Mouse (Mus musculus) small intestine, adult 2 months (tissue): ENCODE measurements around the gene Greb1. TPM values are rescaled to one million over a fixed set of nuclear protein-coding genes. Genes with fewer than 3 reads are reported as not detected.

Source experiments
- H3K27ac ChIP-seq: fragments of 200-500 bp; 2 replicates; pipeline ENCODE4 v1.5.1; 2012; ENCODE audit warnings: low read depth, low read length, control low read depth, inconsistent platforms; ENCODE audit not compliant: insufficient read depth
- H3K27me3 ChIP-seq: fragments of 200-500 bp; 2 replicates; pipeline ENCODE4 v1.6.1; 2012; ENCODE audit warnings: mild to moderate bottlenecking, moderate library complexity, low read length, inconsistent platforms; ENCODE audit not compliant: control insufficient read depth, insufficient read depth
- H3K36me3 ChIP-seq: fragments of 200-500 bp; 2 replicates; pipeline ENCODE4 v1.6.1; 2012; ENCODE audit warnings: mild to moderate bottlenecking, low read length, control low read depth, inconsistent platforms; ENCODE audit not compliant: control insufficient read depth, insufficient read depth
- H3K4me1 ChIP-seq: fragments of 200-500 bp; 2 replicates; pipeline ENCODE4 v1.6.1; 2012; ENCODE audit warnings: low read length, inconsistent platforms, mixed read lengths; ENCODE audit not compliant: control insufficient read depth, insufficient read depth, insufficient read length
- H3K4me3 ChIP-seq: fragments of 200-500 bp; 2 replicates; pipeline ENCODE4 v1.5.1; 2012; ENCODE audit warnings: low read depth, mild to moderate bottlenecking, control low read depth, inconsistent platforms, low read length, moderate library complexity
- CTCF ChIP-seq: fragments of 200-500 bp; IDR thresholded peaks from 2 replicates; pipeline ENCODE4 v1.5.1; 2012; ENCODE audit warnings: low read depth, mild to moderate bottlenecking, control low read depth, inconsistent platforms, low read length, moderate library complexity, mixed read lengths; ENCODE audit not compliant: insufficient replicate concordance, insufficient read length; ENCODE audit errors: extremely low read depth
- POLR2A ChIP-seq: fragments of 200-500 bp; IDR thresholded peaks from 2 replicates; pipeline ENCODE4 v1.6.1; 2012; ENCODE audit warnings: low read depth, mild to moderate bottlenecking, control low read depth, inconsistent platforms, low read length, moderate library complexity
- WGBS: fragments of 180-500 bp; shearing (Covaris S2); methylation state at CpG from one replicate; pipeline ENCODE4 v1.1.7; 2018; 5-methylcytosine and 5-hydroxymethylcytosine counted together
- polyA plus RNA-seq: library from polyadenylated mRNA; depleted of rRNA; stranded (reverse); fragments of >200 nt; gene quantifications from 2 replicates; pipeline ENCODE4 v1.2.3, GENCODE M21; 2012

The Greb1 gene
- polyA plus RNA-seq, 1 experiment: 3.5 TPM

DNA sequence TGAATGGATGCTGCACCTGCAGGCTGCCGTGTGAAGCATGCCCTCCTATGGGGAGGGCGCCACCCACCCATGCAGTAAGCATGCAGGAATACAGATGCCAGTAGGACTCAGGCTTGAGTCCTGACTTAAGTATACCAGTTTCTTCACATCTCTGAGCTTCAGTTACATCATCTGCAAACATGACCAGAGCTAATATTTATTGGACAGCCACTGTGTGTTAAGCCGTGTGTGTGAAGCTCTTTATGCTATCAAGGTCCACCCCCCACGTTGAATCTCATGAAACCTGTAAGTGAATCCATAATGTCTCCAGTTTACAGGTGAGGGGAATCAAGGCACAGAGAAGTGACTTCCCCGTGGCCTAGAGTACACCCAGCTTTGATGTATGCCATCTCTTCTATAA is 72.5 kb downstream of the Greb1 start:
- Histone ChIP-seq H3K27me3 (no peaks in the 10 kb centered on the region), H3K4me3 (no peak overlapping the region), H3K27ac (no peak overlapping the region), H3K4me1 (peaks cover 22% of the 10 kb centered on the region), H3K36me3 (no peaks in the 10 kb centered on the region)
- TF ChIP-seq POLR2A: no peak
- no peak for TF ChIP-seq CTCF
- 87% methylated on average over 5 of the region's 5 CpGs for WGBS

DNA sequence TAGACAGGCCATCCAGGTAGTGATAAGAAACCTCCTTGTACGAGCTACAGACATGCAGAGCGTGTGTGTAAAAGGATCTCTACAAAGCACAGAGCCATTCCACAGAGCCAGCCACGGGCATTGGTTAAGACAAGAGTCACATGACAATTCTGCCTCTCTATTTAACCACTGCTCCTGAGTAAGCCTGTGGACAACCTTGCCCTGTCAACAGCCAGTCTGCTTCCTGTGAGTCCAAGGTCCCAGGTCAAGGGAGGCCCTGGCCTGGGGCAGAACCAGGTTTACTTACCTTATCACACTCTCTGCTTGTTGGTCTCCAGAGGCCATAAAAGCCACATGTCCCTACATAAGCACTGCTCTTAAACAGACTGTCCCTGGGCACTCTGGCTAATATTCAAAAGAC is 74.5 kb downstream of the Greb1 start:
- H3K4me1 ChIP-seq: peaks cover 26% of the 10 kb centered on the region
- no peaks in the 10 kb centered on the region for H3K27me3 ChIP-seq
- WGBS: 32% methylated on average over 3 of the region's 3 CpGs
- peak overlapping the region; percentile 57 for H3K27ac ChIP-seq
- TF ChIP-seq CTCF: no peak
- TF ChIP-seq POLR2A: no peak
- no peaks in the 10 kb centered on the region for H3K36me3 ChIP-seq
- no peak overlapping the region for H3K4me3 ChIP-seq

DNA sequence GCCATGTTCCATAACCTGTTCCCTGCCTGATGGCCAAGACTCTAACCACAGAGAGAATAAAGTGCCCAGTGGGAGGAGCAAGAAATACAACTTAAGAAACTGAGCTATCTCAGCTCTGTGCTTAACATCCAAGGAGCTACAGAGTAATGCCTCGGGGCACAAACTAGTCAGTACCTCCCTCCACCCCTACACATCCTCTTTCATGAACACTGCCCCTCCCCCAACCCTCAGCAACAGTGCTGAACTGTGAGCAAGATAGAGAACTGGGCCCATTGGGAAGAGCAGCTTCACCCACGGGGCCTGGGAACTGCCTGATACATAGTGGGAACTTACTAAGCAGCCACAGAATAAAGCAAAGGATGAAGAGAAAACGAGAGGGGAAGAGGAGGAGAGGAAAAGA is 77.1 kb downstream of the Greb1 start:
- TF ChIP-seq POLR2A (no peak), CTCF (no peak)
- Histone ChIP-seq H3K4me3 (no peak overlapping the region), H3K36me3 (no peaks in the 10 kb centered on the region), H3K27me3 (no peaks in the 10 kb centered on the region), H3K4me1 (peaks cover 23% of the 10 kb centered on the region), H3K27ac (no peak overlapping the region)
- WGBS: 16% methylated on average over 3 of the region's 3 CpGs

DNA sequence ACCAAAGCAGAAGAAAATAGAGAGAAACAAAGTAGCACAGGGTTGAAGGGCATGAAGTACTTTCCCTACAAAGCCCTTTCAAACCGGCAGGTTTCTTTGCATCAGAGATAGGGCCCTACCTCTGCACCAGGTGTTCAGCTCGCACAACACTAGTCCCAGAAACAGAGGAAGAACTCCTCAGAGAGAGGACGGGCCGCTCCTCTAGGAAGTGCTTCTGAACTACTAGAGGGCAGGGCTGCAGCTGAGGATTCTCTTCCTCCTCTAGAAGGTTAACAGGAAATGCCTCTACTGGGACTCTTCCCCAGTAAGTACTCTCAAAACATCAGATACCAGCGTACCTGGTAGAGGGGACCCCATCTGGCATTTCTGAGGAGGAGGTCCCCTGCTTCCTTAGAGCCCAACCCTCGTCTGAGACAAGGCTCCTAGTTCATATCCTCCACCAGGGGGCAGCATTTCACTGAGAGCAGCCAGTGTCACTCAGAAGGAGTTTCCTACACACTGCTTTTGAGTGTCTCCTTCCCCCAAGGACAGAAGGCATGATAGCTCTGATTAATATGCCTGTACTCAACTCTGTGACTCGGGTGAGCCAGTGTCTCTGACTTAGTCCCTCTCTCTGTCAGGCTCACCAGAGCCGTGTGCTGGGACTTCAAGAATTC is 81.9 kb downstream of the Greb1 start:
- H3K36me3 ChIP-seq: no peaks in the 10 kb centered on the region
- no peak overlapping the region for H3K4me3 ChIP-seq
- 14% methylated on average over 8 of the region's 8 CpGs for WGBS
- TF ChIP-seq CTCF (peak; percentile 87; the same call in 1 of the 2 replicates), POLR2A (no peak)
- peaks cover 9% of the 10 kb centered on the region; the same call in 1 of the 2 replicates for H3K4me1 ChIP-seq
- H3K27ac ChIP-seq: no peak overlapping the region
- no peaks in the 10 kb centered on the region for H3K27me3 ChIP-seq

DNA sequence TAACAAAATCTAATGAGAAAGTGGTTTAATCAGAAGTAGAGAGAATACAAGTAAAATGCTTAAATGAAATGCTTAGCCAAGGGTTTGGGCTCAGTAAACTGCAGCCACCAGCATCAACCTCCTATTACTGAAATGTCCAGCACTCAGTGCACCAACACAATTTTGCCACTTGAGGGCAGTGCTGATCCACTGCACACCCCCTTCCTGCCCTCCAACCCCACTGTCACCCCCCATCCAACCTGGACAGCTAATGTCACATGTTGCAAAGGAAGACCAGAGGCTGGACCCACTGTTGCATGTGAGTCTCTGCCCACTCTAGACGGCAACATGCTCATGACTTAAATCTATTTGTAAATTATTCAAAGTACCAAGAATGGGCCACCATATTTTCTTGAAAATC is 83.0 kb downstream of the Greb1 start:
- no peaks in the 10 kb centered on the region for H3K36me3 ChIP-seq
- H3K27ac ChIP-seq: no peak overlapping the region
- H3K27me3 ChIP-seq: no peaks in the 10 kb centered on the region
- TF ChIP-seq POLR2A: no peak
- TF ChIP-seq CTCF: peak; percentile 97
- no peaks in the 10 kb centered on the region for H3K4me1 ChIP-seq
- WGBS: 73% methylated on average over 1 of the region's 1 CpGs
- no peak overlapping the region for H3K4me3 ChIP-seq

DNA sequence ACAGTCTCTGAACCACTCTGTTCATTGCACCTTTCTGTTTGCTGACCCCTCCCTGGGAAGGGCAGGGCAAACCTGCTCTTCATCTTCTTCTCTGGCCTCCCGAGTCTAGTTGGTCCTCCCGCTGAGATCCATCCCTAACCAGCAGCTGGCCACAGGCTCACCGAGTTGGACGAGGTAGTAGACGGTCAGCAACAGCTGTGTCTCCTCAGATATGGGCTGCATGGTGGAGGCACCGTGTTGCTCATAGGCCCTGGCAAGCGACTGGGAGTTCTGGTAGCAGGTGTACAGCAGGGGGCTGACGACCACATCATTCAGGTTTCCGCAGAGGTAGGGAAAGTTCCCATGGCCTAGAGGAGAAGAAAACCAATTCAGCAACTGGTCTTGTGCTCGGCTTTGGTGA is 86.1 kb downstream of the Greb1 start:
- WGBS: 79% methylated on average over 10 of the region's 10 CpGs
- TF ChIP-seq CTCF (no peak), POLR2A (no peak)
- H3K4me1 ChIP-seq: no peaks in the 10 kb centered on the region
- H3K4me3 ChIP-seq: no peak overlapping the region
- no peaks in the 10 kb centered on the region for H3K36me3 ChIP-seq
- no peaks in the 10 kb centered on the region for H3K27me3 ChIP-seq
- no peak overlapping the region for H3K27ac ChIP-seq

DNA sequence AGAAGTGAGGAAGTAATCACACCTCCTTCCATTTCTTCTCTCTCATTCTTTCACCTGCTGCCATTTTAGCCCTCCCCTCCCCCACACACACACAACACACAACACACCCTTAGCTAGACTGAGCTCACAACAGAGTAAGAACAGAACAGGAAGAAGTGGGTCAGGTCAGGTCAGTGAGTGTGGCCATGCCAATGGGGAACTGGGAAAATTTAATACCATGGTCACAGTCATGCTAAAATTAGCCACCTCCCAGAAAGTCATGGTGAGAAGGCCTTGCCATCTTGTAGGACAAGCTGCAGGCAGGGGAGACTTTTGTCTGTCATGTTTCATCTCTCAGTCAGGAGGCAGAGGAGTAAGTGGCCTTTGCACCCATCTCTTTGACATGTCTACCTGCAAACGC is 102.0 kb downstream of the Greb1 start:
- TF ChIP-seq CTCF (no peak), POLR2A (no peak)
- Histone ChIP-seq H3K27ac (no peak overlapping the region), H3K4me3 (no peak overlapping the region), H3K27me3 (no peaks in the 10 kb centered on the region), H3K4me1 (no peaks in the 10 kb centered on the region), H3K36me3 (no peaks in the 10 kb centered on the region; the same call in 1 of the 2 replicates)
- 80% methylated on average over 1 of the region's 1 CpGs for WGBS
